Mouse (Mus musculus) heart, embryonic 15.5 days (tissue): ENCODE measurements at regions not wholly inside any gene's neighbourhood (a gene's known extent, or its start where the extent isn't known, plus 50 kb on each side); places are given as distances from the start of the nearest gene placed in this dataset.
A peak's percentile ranks its signal among the peaks of the same experiment; 100 is the strongest.

Experiments used
- ATAC-seq: fragments of 200-750 bp; cut with Nextera tagmentation; replicated peaks from 2 replicates; pipeline ENCODE4 v1.8.0; 2017; ENCODE audit warnings: low read depth, moderate TSS enrichment; ENCODE audit not compliant: insufficient number of reproducible peaks, insufficient read depth, low FRiP score
- H3K27ac ChIP-seq: fragments of 300-500 bp; sonication (generic); 2 replicates; pipeline ENCODE4 v1.5.1; 2015; ENCODE audit warnings: mild to moderate bottlenecking, inconsistent platforms
- H3K27me3 ChIP-seq: fragments of 300-500 bp; sonication (generic); 2 replicates; pipeline ENCODE4 v1.6.1; 2015; ENCODE audit warnings: inconsistent platforms
- H3K36me3 ChIP-seq: fragments of 300-500 bp; sonication (generic); 2 replicates; pipeline ENCODE4 v1.6.1; 2015; ENCODE audit warnings: mild to moderate bottlenecking, inconsistent platforms
- H3K4me1 ChIP-seq: fragments of 300-500 bp; sonication (generic); replicated peaks from 2 replicates; pipeline ENCODE4 v1.6.1; 2015; ENCODE audit warnings: inconsistent platforms
- H3K4me2 ChIP-seq: fragments of 300-500 bp; sonication (generic); 2 replicates; pipeline ENCODE4 v1.6.1; 2015; ENCODE audit warnings: inconsistent platforms, mild to moderate bottlenecking, moderate library complexity
- H3K4me3 ChIP-seq: fragments of 300-500 bp; sonication (generic); 2 replicates; pipeline ENCODE4 v1.5.1; 2015; ENCODE audit warnings: mild to moderate bottlenecking, inconsistent platforms
- H3K9ac ChIP-seq: fragments of 300-500 bp; sonication (generic); 2 replicates; pipeline ENCODE4 v1.6.1; 2015; ENCODE audit warnings: mild to moderate bottlenecking, inconsistent platforms
- H3K9me3 ChIP-seq: fragments of 300-500 bp; sonication (generic); replicated peaks from 2 replicates; pipeline ENCODE4 v1.6.1; 2016; ENCODE audit warnings: inconsistent platforms
- WGBS: fragments of 180-500 bp; shearing (Covaris S2); methylation state at CpG from one replicate; pipeline ENCODE4 v1.1.7; 2015; ENCODE audit warnings: mixed read lengths; 5-methylcytosine and 5-hydroxymethylcytosine counted together

DNA sequence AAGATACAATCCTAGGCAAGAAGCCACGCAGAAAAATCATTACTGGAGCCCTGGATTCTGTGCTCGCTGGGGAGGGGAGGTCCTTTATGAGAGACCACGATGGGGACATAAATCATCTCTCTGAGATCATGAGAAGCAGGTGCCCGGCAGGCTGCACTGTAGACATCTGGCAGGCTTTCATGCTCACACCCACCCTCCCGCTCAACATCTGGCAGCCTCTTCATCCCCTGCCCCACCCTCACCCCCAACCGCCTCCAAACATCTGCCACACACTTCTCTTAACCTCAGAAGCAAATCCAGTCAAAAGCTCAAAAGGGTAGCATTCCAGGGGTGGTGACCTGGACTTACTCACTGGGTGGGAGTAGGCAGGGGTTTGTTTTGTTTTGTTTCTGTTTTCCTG is 279.5 kb upstream of the Atp11b start:
- H3K27me3 ChIP-seq = 0 out of 2 replicates have a peak, but pooled peaks cover 3% of the 10 kb centered on the region
- ATAC-seq = no peak
- no peaks in the 10 kb centered on the region for H3K4me1 ChIP-seq
- no peak overlapping the region for H3K27ac ChIP-seq
- H3K9ac ChIP-seq = no peak overlapping the region
- no peaks in the 10 kb centered on the region for H3K9me3 ChIP-seq
- H3K4me3 ChIP-seq = no peak overlapping the region
- no peak overlapping the region for H3K4me2 ChIP-seq
- no peaks in the 10 kb centered on the region for H3K36me3 ChIP-seq
- 53% methylated on average over 6 of the region's 6 CpGs for WGBS

DNA sequence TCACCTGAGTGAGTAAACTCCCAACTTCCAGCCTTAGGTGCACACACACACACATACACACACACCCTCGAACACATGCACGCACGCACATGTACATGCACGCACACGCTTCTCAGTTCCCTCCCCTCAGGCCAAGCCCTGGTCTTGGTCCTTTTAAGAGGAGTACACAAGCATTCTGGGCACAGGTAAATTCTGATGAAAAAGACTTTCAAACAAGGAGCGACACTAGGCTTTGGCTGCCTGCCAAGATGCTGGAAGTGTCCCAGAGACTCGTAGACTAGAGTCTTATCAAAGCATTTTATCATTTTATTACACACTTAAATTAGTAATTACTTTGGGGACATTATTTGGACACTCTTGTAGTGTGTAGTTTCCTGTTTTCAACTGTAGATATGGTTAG is 278.6 kb upstream of the Atp11b start:
- 66% methylated on average over 7 of the region's 7 CpGs for WGBS
- H3K27me3 ChIP-seq = 0 out of 2 replicates have a peak, but pooled peaks cover 6% of the 10 kb centered on the region
- H3K9ac ChIP-seq = no peak overlapping the region
- H3K4me1 ChIP-seq = no peaks in the 10 kb centered on the region
- no peak overlapping the region for H3K27ac ChIP-seq
- H3K4me3 ChIP-seq = no peak overlapping the region
- no peaks in the 10 kb centered on the region for H3K9me3 ChIP-seq
- no peak for ATAC-seq
- no peak overlapping the region for H3K4me2 ChIP-seq
- no peaks in the 10 kb centered on the region for H3K36me3 ChIP-seq

- Histone ChIP-seq H3K27ac (no peak overlapping the region), H3K4me2 (peak overlapping the region; percentile 59), H3K9ac (no peak overlapping the region), H3K4me1 (peaks cover 13% of the 10 kb centered on the region), H3K36me3 (no peaks in the 10 kb centered on the region), H3K4me3 (no peak overlapping the region), H3K27me3 (peaks cover 11% of the 10 kb centered on the region), H3K9me3 (no peaks in the 10 kb centered on the region)
- 0 out of 2 replicates have a peak, but pooled peaks have one; percentile 31 for ATAC-seq
- WGBS = 48% methylated on average over 18 of the region's 18 CpGs
Observed at GRCm38 (mm10) chr3:35480714-35481695, 272.9 kb upstream of the Atp11b start.

DNA sequence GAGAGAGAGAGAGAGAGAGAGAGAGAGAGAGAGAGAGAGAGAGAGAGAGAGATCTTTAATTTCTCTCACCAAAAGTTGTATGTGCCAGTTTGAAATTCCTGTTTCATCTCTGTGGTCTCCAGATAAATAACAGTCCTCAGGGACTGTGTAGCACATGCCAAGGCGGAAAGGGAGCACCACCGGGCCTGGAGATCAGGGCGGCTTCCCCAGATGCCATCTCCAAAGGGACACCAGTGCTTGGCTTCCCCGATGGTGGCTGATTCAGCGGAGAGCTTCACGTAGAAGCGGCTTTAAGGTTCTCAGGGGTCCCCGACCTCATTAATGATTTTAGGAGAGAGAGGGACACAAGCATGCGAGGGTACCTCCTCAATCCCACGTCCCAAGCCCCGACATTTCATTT is 272.1 kb upstream of the Atp11b start:
- no peak for ATAC-seq
- Histone ChIP-seq H3K9me3 (no peaks in the 10 kb centered on the region), H3K4me3 (peak overlapping the region; percentile 29), H3K4me1 (peaks cover 13% of the 10 kb centered on the region), H3K4me2 (peak overlapping the region; percentile 59), H3K27me3 (peaks cover 11% of the 10 kb centered on the region), H3K36me3 (no peaks in the 10 kb centered on the region), H3K27ac (no peak overlapping the region), H3K9ac (no peak overlapping the region)
- 25% methylated on average over 11 of the region's 11 CpGs for WGBS

GRCm38 (mm10) chr3:35482296-35482695 is 271.6 kb upstream of the Atp11b start:
- Histone ChIP-seq H3K4me2 (peak overlapping the region; percentile 59), H3K4me3 (peak overlapping the region; percentile 29)
- 4% methylated on average over 6 of the region's 6 CpGs for WGBS

GRCm38 (mm10) chr3:35482759-35483158 is 271.1 kb upstream of the Atp11b start:
- peaks cover 13% of the 10 kb centered on the region for H3K4me1 ChIP-seq
- H3K9me3 ChIP-seq = no peaks in the 10 kb centered on the region
- WGBS = 54% methylated on average over 10 of the region's 10 CpGs
- no peak overlapping the region for H3K4me3 ChIP-seq
- no peak for ATAC-seq
- H3K27me3 ChIP-seq = peaks cover 11% of the 10 kb centered on the region
- no peaks in the 10 kb centered on the region for H3K36me3 ChIP-seq
- H3K4me2 ChIP-seq = peak overlapping the region; percentile 59
- H3K9ac ChIP-seq = no peak overlapping the region
- no peak overlapping the region for H3K27ac ChIP-seq

More at GRCm38 (mm10) chr3:35482296-35482695, 271.6 kb upstream of the Atp11b start:
- peaks cover 13% of the 10 kb centered on the region for H3K4me1 ChIP-seq
- H3K9ac ChIP-seq = no peak overlapping the region
- no peaks in the 10 kb centered on the region for H3K36me3 ChIP-seq
- ATAC-seq = no peak
- no peaks in the 10 kb centered on the region for H3K9me3 ChIP-seq
- H3K27ac ChIP-seq = no peak overlapping the region
- H3K27me3 ChIP-seq = peaks cover 11% of the 10 kb centered on the region

GRCm38 (mm10) chr3:35496027-35496824 is 257.7 kb upstream of the Atp11b start:
- no peaks in the 10 kb centered on the region for H3K27me3 ChIP-seq
- H3K9me3 ChIP-seq = no peaks in the 10 kb centered on the region
- H3K27ac ChIP-seq = no peak overlapping the region
- peak; percentile 37; the same call in 1 of the 2 replicates for ATAC-seq
- no peaks in the 10 kb centered on the region for H3K36me3 ChIP-seq
- H3K4me3 ChIP-seq = no peak overlapping the region
- WGBS = 47% methylated on average over 9 of the region's 9 CpGs
- H3K4me1 ChIP-seq = peaks cover 6% of the 10 kb centered on the region; the same call in 1 of the 2 replicates
- H3K4me2 ChIP-seq = no peak overlapping the region
- no peak overlapping the region for H3K9ac ChIP-seq

- no peaks in the 10 kb centered on the region for H3K36me3 ChIP-seq
- no peak overlapping the region for H3K4me2 ChIP-seq
- no peaks in the 10 kb centered on the region for H3K9me3 ChIP-seq
- no peak overlapping the region for H3K9ac ChIP-seq
- no peak for ATAC-seq
- no peak overlapping the region for H3K27ac ChIP-seq
- H3K4me1 ChIP-seq = no peaks in the 10 kb centered on the region
- no peak overlapping the region for H3K4me3 ChIP-seq
- 71% methylated on average over 1 of the region's 1 CpGs for WGBS
- H3K27me3 ChIP-seq = no peaks in the 10 kb centered on the region
Observed at GRCm38 (mm10) chr3:35510314-35510713, 243.6 kb upstream of the Atp11b start.

GRCm38 (mm10) chr3:35516517-35516916 is 237.4 kb upstream of the Atp11b start:
- Histone ChIP-seq H3K4me3 (no peak overlapping the region), H3K9me3 (no peaks in the 10 kb centered on the region), H3K36me3 (no peaks in the 10 kb centered on the region), H3K27me3 (no peaks in the 10 kb centered on the region), H3K4me2 (no peak overlapping the region), H3K27ac (no peak overlapping the region), H3K4me1 (no peaks in the 10 kb centered on the region), H3K9ac (no peak overlapping the region)
- no peak for ATAC-seq
- WGBS = 83% methylated on average over 4 of the region's 4 CpGs

- Histone ChIP-seq H3K4me2 (no peak overlapping the region), H3K36me3 (no peaks in the 10 kb centered on the region), H3K9me3 (no peaks in the 10 kb centered on the region), H3K27ac (no peak overlapping the region), H3K27me3 (no peaks in the 10 kb centered on the region), H3K4me1 (no peaks in the 10 kb centered on the region), H3K4me3 (no peak overlapping the region), H3K9ac (no peak overlapping the region)
- ATAC-seq = no peak
- 77% methylated on average over 3 of the region's 3 CpGs for WGBS
Observed at GRCm38 (mm10) chr3:35520131-35520530, 233.8 kb upstream of the Atp11b start.

GRCm38 (mm10) chr3:35547696-35548095 is 206.2 kb upstream of the Atp11b start:
- Histone ChIP-seq H3K4me1 (no peaks in the 10 kb centered on the region), H3K4me2 (no peak overlapping the region), H3K27me3 (no peaks in the 10 kb centered on the region), H3K9ac (no peak overlapping the region), H3K27ac (no peak overlapping the region), H3K36me3 (no peaks in the 10 kb centered on the region), H3K4me3 (no peak overlapping the region), H3K9me3 (no peaks in the 10 kb centered on the region)
- no peak for ATAC-seq
